Mouse (Mus musculus): ENCODE results near the gene Wipf2.

Gene Wipf2

DNA sequence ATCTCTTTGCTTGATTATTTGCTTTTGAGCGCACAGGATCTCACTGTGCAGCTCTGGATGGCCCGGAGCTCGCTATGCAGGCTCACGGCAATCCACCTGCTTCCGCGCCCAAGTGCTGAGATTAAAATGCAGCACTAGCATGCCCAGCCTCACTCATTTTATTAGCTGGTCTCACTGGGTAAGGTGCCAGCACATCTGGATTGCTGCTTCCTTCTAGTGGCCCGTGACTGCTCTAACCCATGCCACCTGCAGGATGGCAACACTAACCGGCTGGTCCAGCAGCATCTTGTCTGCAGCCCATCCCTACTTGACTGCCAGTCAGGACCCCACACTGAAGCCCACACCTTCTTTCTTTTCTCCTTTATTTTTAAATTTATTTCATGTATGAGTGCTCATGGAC, 9.3 kb upstream of the Wipf2 start:
- no peak for DNase-seq (ENCODE audit: low spot score in 2 of 2)

- no peak for DNase-seq (ENCODE audit: low spot score in 2 of 2)
These were observed 8.8 kb upstream of the Wipf2 start for GRCm38 (mm10) chr11:98854659-98855058.

DNA sequence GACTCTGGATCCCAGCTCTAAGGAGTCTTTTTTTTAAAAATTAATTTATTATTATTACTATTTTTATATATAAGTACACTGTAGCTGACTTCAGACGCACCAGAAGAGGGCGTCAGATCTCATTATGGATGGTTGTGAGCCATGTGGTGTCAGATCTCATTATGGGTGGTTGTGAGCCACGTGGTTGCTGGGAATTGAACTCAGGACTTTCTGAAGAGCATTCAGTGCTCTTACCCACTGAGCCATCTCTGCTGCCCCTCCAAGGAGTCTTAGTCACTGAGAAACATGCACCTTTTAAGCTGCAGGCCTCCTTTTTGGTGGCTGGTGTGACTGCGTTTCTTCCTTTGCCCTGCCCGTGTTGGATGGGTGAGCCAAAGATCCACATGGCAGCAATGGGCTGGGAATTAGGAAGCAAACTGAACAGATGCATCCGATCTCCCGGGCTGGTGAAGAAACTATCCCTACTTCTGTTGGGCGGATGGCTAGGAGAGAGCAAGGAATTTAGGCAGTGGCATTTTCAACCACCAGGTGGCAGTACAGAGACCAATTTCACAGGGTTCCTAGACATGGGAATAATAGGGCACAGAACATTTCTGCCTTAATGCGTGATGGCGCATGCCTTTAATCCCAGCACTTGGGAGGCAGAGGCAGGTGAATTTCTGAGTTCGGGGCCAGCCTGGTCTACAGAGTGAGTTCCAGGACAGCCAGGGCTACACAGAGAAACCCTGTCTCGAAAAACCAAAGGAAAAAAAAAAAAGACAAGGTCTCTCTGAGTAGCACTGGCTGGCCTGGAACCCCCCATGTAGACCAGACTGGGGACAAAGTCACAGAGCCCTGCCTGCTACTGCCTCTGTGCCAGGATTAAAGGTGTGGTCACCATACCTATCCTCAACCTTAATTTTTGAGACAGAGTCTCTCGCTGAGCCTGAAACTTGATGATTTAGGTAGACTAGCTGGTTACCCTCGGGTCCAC, 4.4 kb upstream of the Wipf2 start:
- DNase-seq (ENCODE audit: low spot score in 2 of 2), result peak; percentile 61 to 74

GRCm38 (mm10) chr11:98863751-98864429, 452 bp downstream of the Wipf2 start:
- no peak for DNase-seq (ENCODE audit: low spot score in 2 of 2)

DNA sequence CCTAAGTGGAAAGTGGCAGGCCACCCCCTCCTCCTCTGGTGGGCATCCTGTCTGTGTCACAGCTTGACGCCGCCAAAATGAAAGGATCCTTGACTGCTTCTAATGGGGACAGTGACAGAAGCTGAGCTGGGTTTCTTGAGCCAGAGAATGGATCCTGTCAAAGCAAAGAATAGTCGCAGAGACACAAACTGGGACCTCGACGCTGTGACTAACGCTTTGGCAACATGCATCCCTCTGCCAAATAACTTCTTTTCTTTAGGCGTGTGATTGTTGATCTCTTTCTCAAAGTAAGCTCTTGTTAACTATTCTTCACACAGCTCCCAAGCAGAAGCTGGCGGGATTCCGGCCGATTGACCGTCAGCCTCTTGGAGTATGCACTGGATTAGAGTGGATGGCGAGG, 3.9 kb downstream of the Wipf2 start:
- DNase-seq (ENCODE audit: low spot score in 2 of 2), result no peak

DNA sequence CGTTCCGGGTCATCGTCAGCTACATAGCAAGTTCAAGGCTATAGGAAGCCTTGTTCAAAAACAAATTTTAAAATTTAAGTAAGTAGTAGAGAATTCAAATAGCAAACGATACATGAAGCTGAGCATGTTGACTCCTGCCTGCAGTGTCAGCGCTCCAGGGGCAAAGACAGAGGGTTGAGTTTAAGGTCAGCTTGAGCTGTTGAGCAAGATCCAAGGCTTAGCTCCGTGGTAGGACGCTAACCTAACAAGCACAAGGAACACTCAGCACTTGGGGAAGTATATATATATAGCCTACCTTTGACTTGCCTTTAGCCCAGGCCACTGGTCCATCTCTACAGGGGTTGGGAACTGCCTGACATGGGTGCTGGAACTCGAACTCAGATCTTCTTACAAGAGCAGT, 6.5 kb downstream of the Wipf2 start:
- DNase-seq (ENCODE audit: low spot score in 2 of 2), result no peak

DNA sequence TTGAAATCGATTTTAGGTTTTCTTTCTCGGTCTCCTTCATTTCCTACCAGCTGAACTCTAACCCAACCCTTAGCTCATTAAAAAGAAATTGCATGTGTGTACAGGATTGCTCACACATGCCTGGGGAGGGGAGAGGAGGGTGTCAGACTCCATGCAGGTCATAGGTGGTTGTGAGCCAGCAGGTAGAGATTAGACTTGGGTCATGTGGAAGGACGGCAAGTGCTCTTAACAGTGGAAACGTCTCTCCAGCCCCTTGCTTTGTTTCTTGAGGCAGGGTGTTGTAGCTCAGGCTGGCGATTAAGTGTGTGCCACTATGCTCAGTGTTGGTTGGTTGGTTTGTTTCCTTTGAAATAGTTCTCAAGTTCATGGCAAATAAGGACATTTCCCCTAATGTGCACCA, 7.4 kb downstream of the Wipf2 start:
- no peak for DNase-seq (ENCODE audit: low spot score in 2 of 2)

- no peak for DNase-seq (ENCODE audit: low spot score in 2 of 2)
These were observed 8.0 kb downstream of the Wipf2 start for GRCm38 (mm10) chr11:98871416-98871815.

DNA sequence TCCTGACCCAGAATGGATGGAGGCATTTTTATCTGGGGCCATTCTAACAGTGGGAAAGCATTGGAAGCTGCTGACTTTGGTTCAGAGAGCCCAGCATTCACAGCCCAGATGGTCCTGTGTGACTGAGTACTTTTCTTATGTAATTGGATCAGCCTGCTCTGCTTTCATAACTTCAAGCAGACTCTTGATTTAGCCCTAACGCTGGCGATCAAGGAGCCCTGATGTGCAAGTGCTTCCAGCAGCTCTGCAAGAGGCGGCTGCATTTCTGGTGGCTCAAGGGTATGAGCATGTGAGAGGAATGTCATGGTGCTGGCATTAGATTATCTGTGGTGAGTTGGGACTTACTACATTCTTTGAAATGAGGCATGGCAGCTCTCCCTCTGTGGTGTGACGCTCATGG, 8.6 kb downstream of the Wipf2 start:
- no peak for DNase-seq (ENCODE audit: low spot score in 2 of 2)

- no peak for DNase-seq (ENCODE audit: low spot score in 2 of 2)
These were observed 10.5 kb downstream of the Wipf2 start for GRCm38 (mm10) chr11:98873900-98874299.

DNA sequence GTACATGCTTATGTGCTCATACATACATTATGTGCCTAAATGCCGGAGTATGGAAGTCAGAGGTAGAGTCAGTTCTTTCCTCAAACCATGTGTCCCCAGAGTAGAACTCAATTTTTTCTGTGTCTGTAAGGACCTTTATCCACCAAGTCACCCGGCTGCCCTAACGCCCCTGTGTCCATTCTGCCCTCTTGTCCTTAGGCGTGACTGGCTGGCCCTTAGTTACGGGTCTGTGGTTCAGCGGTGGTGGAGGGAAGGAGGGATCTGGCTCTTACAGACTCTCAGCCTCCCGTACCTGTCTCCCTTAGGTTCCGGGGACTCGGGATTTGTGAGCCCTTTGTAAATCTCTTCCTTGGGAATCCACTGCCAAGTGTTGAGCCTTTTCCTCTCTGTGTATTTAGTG, 13.6 kb downstream of the Wipf2 start:
- no peak for DNase-seq (ENCODE audit: low spot score in 2 of 2)

DNA sequence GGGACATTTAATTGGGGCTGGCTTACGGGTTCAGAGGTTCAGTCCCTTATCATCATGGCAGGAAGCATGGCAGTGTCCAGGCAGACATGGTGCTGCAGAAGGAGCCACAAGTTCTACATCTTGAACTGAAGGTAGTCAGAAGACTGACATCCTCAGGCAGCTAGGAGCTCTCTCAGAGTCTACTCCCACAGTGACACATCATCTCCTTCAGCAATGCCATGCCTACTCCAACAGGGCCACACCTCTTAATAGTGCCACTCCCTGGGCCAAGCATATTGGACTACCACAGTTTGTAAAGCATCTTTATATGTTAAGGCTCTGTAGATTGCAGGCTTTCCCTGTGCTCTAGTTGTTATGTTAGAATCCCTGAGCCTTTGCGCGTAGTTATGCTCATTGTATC, 24.3 kb downstream of the Wipf2 start:
- no peak for DNase-seq (ENCODE audit: low spot score in 2 of 2)

- no peak for DNase-seq (ENCODE audit: low spot score in 2 of 2)
These were observed 25.6 kb downstream of the Wipf2 start for GRCm38 (mm10) chr11:98889077-98889476.

GRCm38 (mm10) chr11:98889977-98890376, 26.5 kb downstream of the Wipf2 start:
- no peak for DNase-seq (ENCODE audit: low spot score in 2 of 2)

DNA sequence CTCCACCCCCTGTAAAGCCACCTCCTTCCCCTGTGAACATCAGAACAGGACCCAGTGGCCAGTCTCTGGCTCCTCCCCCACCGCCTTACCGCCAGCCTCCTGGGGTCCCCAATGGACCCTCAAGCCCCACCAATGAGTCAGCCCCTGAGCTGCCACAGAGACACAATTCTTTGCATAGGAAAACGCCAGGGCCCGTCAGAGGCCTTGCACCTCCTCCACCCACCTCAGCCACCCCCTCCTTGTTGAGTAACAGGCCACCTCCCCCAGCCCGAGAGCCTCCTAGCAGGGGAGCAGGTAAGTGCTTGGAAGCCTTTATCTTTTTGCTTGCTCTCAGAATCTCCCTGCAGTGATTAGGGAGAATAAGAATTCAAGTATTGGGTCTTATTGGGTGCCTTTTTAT, 29.0 kb downstream of the Wipf2 start:
- no peak for DNase-seq (ENCODE audit: low spot score in 2 of 2)

DNA sequence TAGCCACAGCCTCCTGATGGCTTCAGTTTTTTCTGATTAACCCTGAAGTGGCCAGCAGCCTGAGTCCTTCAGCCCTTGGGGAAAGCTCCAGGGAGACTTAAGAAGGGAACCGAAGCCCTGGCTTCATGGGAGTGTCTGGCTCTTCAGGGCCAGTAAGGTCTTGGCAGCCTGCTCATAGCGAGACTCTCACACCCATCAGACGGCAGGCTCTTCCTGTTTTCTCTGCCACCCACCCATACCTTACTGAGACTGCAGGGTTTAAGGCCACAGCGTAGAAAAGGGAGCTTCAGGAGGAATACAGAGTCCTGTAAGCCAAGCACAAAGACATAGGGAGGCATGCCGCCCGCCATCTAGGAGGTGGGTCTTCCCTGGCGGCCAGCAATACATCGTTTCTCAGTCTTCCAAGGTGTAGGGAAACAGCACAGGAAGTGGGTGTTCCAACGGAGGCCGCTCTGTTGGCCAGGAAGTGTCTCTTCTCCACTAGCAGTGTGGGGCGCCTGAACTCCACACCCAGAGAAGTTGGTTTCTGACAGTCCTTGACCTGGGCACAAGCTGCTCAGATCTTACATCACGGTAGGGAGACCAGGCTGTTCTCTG, 37.2 kb downstream of the Wipf2 start:
- no peak for DNase-seq (ENCODE audit: low spot score in 2 of 2)

- no peak for DNase-seq (ENCODE audit: low spot score in 2 of 2)
These were observed 39.3 kb downstream of the Wipf2 start for GRCm38 (mm10) chr11:98902621-98903245.

DNA sequence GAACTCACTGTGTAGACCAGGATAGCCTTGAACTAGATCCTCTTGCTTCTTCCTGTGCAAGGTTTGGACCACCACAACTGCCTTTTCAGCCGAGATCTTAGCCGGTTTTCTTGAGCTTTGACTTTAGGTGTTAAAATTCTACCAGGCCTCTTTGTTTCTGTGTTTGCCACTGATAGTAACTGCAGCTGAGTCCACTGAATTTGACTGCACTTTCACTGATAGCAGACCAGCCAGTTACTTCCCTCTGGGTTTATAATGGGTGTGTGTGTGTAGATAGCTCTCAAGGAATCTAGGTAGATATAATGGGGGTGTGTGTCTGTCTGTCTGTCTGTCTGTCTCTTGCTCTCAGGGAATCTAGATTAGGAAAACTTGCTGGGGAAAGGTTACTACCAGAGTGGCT, 41.1 kb downstream of the Wipf2 start:
- DNase-seq (ENCODE audit: low spot score in 2 of 2), result no peak

DNA sequence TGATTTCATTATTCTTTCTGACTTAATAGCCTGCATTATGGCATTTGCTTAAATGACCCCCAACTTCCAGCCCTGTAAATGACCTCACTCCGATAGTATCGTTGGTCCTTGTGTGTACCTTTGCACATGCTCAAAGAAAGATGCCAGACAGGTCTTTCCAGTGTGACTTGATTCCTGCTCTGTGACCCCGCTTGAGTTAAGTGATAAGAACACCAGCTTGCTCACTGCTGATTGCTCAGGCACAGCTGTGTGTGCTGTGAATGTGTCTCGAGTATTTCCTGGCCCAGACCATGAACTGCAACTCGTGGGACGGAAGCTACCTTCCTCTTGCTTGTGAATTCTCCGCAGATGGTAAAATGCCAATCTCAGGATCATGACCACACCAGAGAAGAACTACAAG, 41.6 kb downstream of the Wipf2 start:
- no peak for DNase-seq (ENCODE audit: low spot score in 2 of 2)

GRCm38 (mm10) chr11:98905583-98905982, 42.1 kb downstream of the Wipf2 start:
- DNase-seq (ENCODE audit: low spot score in 2 of 2), result no peak

GRCm38 (mm10) chr11:98907063-98907436, 43.6 kb downstream of the Wipf2 start:
- DNase-seq (ENCODE audit: low spot score in 2 of 2), result no peak

DNA sequence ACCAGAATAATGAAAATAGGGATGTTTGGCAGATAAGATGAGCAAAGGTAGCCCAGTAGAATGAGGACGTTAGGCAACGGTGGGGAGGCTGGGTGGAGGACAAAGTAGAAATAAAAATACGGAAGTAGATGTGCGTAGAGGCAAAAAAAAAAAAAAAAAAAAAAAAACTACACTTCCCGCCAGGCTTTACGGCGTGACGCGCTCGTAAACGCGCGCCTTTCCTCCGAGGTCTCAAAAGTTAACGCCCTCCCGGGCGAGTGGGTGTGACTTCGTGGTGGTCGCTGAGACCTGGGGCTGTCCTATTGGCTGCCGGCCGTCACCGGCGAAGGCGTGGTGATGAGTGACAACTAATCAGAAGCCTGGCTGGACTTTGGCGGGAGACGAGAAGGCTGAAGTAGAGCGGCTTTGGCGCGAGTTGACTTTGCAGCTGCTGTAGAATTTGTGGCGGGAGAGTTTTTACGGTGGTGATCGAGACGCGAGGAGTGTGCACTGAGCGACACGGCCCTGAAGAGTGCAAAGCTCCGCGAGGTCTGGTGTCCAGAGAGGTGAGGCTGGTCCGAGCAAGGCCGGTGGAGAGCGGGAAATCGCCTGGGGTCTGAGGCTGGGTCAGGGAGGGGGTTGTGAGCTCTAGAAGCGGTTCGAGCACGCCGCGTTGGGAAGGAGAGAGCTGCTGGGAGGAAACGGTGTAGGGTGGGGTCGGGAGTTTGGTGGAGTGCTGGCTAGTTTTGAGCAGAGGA, 44.2 kb downstream of the Wipf2 start, which contains the start of gene Cdc6:
Gene Cdc6, plus strand, starts transcription at position 365 of the 737 bp plus-strand sequence.
- DNase-seq (ENCODE audit: low spot score in 2 of 2), result peak; percentile 94 to 96

Data from natural killer cell, adult 2 months (primary cell).